Mouse (Mus musculus) thymus, adult 18-20 months (tissue): ENCODE results near the gene Rab4b.

ENCODE experiments used
- DNase-seq, 2 experiments: peaks; one replicate each; pipeline ENCODE4 v3.0.0; 2022; ENCODE audit warnings: mixed read lengths in 2 of 2

Rab4b gene

GRCm38 (mm10) chr7:27158171-27158570 is 20.5 kb downstream of the Rab4b start:
- DNase-seq: no peak

GRCm38 (mm10) chr7:27156005-27156404 is 22.7 kb downstream of the Rab4b start:
- no peak for DNase-seq

- DNase-seq: no peak
These were observed 25.4 kb downstream of the Rab4b start, which contains the start of gene Cyp2t4 for GRCm38 (mm10) chr7:27153205-27153764. Gene Cyp2t4, plus strand, starts transcription at chr7:27153714.

DNA sequence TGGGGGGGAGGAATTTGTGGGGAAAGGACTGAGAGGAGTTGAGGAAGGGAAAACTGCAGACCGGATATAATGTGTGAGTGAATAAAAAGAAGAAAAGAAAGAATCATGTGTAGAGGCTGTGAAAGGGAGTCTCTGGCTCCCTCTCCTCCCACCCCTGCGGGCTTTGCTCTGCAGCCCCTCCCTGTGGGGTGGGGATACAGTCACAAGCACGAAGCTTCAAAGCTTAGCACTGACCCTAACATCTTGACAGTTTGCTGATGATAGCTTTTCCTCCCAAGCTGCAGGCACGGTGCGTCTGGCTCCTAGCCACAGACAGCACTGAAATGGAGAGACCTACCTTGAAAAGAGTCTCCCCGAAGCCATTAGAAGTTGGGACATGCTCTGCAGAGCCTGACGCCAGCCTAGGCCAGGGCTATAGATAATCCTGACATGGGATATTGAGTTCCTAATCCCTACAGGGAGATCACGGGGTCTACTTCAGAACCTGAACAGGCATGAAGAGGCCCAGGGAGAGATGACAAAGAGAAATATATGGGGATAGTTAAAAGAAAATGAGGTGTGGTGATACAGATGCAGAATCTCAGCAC is 42.2 kb downstream of the Rab4b start:
- no peak for DNase-seq

GRCm38 (mm10) chr7:27133757-27134156 is 44.9 kb downstream of the Rab4b start:
- no peak for DNase-seq

GRCm38 (mm10) chr7:27133156-27133555 is 45.5 kb downstream of the Rab4b start:
- DNase-seq: no peak

DNA sequence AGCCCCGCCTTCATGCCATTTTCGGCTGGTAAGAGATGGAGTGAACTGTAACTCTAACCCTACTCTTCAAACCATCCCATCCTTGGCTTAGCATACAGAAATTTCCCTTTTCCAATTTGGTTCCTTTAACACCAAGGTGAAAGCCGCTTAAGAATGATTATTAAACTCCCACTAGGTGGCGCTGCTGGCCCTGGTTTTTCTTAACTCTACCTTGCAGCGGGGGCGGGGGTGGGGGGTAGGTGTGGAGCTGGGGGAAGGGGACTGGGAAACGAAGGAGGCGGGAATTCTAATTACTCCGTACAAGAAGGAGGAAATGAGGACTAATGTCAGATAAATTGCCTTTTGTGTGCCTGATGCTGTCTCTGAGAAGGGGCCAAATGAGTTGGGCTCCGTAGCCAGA is 46.1 kb downstream of the Rab4b start:
- DNase-seq: no peak

DNA sequence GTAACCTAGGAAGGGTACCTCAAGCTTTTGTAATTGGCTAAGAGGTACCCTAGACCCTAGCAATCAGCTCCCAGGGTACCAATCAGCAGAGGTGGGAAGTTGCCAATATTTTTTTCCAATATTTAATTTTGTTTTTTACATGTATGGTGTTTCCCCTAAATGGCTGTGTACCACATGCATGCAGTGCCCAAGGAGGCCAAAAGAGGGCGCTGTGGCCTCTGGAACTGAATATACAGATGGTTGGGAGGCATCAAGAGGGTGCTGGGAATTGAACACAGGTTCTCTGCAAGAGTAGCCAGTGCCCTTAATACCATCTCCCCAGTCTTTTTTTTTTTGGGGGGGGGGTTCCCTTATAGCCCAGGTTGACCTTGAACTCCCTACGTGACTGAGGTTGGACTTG is 47.3 kb downstream of the Rab4b start:
- DNase-seq: no peak

DNA sequence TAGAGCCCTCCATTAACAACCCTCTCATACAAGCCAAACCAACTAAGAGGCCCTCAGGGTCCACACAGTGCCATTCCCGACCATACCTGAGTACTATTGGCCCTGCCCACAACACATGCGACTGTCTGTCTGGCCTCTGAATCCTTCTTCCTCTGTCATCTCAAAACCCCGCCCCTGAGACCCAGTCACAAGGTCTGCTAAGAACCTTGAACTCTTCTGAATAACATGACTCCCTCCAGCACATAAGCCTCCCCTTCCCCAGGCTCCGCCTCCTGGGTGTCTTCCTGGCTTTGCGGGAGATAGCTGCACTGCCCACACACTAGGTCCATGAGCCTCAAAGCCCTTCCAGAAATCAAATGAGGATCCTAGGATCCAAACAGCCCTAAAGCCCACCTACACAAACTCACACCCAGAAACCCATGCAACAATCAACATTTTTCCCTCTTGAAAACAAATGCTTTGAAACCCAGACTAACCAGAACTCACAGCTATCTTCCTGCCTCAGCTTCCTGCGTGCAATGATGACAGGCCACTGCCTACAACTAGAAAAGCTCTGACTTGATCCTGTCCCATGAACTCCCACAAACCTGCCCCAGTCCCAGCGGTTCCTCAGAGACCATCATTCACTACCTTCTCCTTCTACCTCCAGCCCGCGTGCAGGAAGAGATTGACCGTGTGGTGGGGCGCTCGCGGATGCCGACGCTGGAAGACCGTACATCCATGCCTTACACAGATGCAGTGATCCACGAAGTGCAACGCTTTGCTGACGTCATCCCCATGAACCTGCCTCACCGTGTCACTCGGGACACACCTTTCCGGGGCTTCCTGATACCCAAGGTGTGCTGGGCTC is 48.0 kb downstream of the Rab4b start:
- no peak for DNase-seq

DNA sequence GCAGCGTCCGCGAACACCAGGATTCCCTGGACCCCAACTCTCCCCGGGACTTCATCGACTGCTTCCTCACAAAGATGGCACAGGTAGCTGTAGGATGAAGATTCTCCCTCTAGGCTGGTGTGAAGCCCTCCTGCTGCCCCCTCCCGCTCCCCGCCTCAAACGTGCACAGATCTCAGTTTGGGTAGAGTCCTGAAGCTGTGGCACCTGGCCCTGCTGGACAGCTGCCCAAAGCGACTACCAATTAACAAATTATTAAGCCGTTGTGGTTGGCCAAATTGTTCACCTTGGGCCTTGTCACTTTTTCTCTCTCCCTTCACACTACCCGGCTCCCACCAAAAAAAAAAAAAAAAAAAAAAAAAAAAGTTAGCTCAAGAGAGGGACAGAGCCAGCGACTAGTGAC is 48.9 kb downstream of the Rab4b start:
- DNase-seq: no peak

- no peak for DNase-seq
These were observed 49.8 kb downstream of the Rab4b start for GRCm38 (mm10) chr7:27128946-27129345.

- no peak for DNase-seq
These were observed 50.5 kb downstream of the Rab4b start for GRCm38 (mm10) chr7:27128162-27128561.

DNA sequence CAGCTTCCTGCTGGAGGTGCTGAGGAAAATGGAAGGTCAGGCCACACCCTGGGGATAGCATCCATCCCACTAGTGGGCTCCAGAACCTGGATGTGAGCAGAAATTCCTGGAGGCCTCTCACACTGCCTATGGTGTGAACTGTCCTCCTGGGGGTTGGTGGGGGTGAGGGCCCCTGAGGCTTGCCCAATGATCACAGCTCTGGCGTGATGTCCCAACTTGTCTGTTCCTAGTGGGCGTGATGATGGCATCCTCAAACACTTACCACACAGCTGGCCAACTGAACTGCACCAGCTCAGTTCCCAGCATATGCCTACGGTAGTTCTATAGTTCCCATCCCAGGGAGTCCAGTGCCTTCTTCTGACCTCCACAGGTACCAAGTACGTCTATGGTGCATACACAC is 53.7 kb downstream of the Rab4b start:
- no peak for DNase-seq

DNA sequence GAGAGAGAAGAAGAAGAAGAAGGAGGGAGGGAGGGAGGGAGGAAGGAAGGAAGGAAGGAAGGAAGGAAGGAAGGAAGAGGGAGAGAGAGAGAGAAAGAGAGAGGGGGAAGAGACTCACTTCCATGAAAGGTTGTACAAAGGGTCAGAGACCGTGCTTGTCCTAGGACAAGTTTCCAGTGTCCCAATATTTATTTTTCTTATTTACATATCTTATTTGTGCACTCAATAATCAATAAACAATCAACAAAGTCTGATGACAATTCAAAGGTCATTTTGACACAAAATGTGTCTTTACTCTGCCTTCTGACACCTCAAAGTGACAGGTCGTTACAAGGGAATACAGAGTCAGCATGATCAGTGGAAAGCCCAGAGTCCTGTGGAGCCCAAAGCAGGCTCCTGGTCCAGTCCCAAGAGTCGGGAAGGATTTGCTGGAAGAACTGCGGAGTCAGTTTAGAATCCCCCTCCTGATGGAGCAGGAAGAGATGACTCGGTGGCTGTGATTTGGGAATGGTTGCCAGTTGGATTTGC is 54.3 kb downstream of the Rab4b start:
- no peak for DNase-seq

DNA sequence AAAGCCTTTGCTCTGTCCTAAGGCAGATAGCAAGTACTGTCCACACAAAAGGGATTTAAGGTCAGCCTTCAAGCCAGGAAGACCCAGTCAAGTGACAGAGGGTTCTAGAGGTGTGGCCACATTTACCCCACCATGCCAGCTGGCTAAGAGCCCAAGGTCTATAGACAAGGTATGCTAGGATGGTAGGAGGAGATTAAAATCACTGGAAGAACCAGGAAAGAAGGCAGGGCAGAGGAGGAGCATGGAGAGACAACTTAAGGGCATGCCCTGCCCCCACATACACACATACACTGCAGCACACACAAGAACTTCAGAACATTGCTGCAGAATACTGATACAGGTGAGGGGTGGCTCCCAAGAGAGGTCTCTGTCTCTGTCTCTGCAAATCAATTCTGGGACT is 59.0 kb downstream of the Rab4b start, which contains the start of gene Cyp2f2:
Gene Cyp2f2, plus strand, starts transcription at position 234 of the 400 bp plus-strand sequence.
- DNase-seq: no peak
